Mouse (Mus musculus): Measurements from ENCODE around the gene Olfr1423. TPM values are rescaled to one million over a fixed set of nuclear protein-coding genes. Genes with fewer than 3 reads are reported as not detected.

Olfr1423 gene
- polyA plus RNA-seq, 1 experiment from 2014 or later, result not detected

GRCm38 (mm10) chr19:12010916-12011559 is 30.1 kb downstream of the Olfr1423 start:
- Histone ChIP-seq H3K4me1 (ENCODE audit: control insufficient read depth, insufficient read depth, low read length) (no peaks in the 10 kb centered on the region), H3K4me2 (ENCODE audit: low read depth, low read length) (peak overlapping the region; percentile 46), H3K4me3 (ENCODE audit: low read depth, low read length) (peak overlapping the region; percentile 57), H3K36me3 (replicated peaks; ENCODE audit: control insufficient read depth, insufficient read depth, low read depth, low read length) (no peaks in the 10 kb centered on the region), H3K27ac (replicated peaks; ENCODE audit: low read depth, low read length) (peak overlapping the region; percentile 59), H3K9ac (replicated peaks; ENCODE audit: low read length) (peak overlapping the region; percentile 74), H3K9me3 (replicated peaks; ENCODE audit: control insufficient read depth, low read length) (no peaks in the 10 kb centered on the region), H3K27me3 (ENCODE audit: control insufficient read depth, insufficient read depth, low read length) (no peaks in the 10 kb centered on the region)
- ATAC-seq (replicated peaks; ENCODE audit: insufficient number of reproducible peaks, low FRiP score, low TSS enrichment, low read depth) (0 out of 2 replicates have a peak, but pooled peaks have one; percentile 13), DNase-seq (ENCODE audit: low spot score) (peak; percentile 95)
- under 1% methylated on average over 26 of the region's 26 CpGs for WGBS

GRCm38 (mm10) chr19:12010281-12010771 is 30.8 kb downstream of the Olfr1423 start:
- DNase-seq (ENCODE audit: low spot score) (peak; percentile 74), ATAC-seq (replicated peaks; ENCODE audit: insufficient number of reproducible peaks, low FRiP score, low TSS enrichment, low read depth) (peak; percentile 47)
- peak overlapping the region; percentile 46 for H3K4me2 ChIP-seq (ENCODE audit: low read depth, low read length)
- no peaks in the 10 kb centered on the region for H3K9me3 ChIP-seq (replicated peaks; ENCODE audit: control insufficient read depth, low read length)
- peak overlapping the region; percentile 57 for H3K4me3 ChIP-seq (ENCODE audit: low read depth, low read length)
- peak overlapping the region; percentile 74 for H3K9ac ChIP-seq (replicated peaks; ENCODE audit: low read length)
- H3K27ac ChIP-seq (replicated peaks; ENCODE audit: low read depth, low read length), result peak overlapping the region; percentile 69
- H3K4me1 ChIP-seq (ENCODE audit: control insufficient read depth, insufficient read depth, low read length), result no peaks in the 10 kb centered on the region
- H3K36me3 ChIP-seq (replicated peaks; ENCODE audit: control insufficient read depth, insufficient read depth, low read depth, low read length), result no peaks in the 10 kb centered on the region
- H3K27me3 ChIP-seq (ENCODE audit: control insufficient read depth, insufficient read depth, low read length), result no peaks in the 10 kb centered on the region
- WGBS, result 0% methylated on average over 24 of the region's 24 CpGs

- under 1% methylated on average over 24 of the region's 24 CpGs for WGBS
- peak; percentile 92 for DNase-seq (ENCODE audit: low spot score)
- H3K36me3 ChIP-seq (replicated peaks; ENCODE audit: control insufficient read depth, insufficient read depth, low read depth, low read length), result no peaks in the 10 kb centered on the region
- peak overlapping the region; percentile 74 for H3K9ac ChIP-seq (replicated peaks; ENCODE audit: low read length)
- peak overlapping the region; percentile 57 for H3K4me3 ChIP-seq (ENCODE audit: low read depth, low read length)
- peak; percentile 15; the same call in 1 of the 2 replicates for ATAC-seq (replicated peaks; ENCODE audit: insufficient number of reproducible peaks, low FRiP score, low TSS enrichment, low read depth)
- no peaks in the 10 kb centered on the region for H3K27me3 ChIP-seq (ENCODE audit: control insufficient read depth, insufficient read depth, low read length)
- no peaks in the 10 kb centered on the region for H3K9me3 ChIP-seq (replicated peaks; ENCODE audit: control insufficient read depth, low read length)
- peak overlapping the region; percentile 69 for H3K27ac ChIP-seq (replicated peaks; ENCODE audit: low read depth, low read length)
- H3K4me2 ChIP-seq (ENCODE audit: low read depth, low read length), result peak overlapping the region; percentile 46
- H3K4me1 ChIP-seq (ENCODE audit: control insufficient read depth, insufficient read depth, low read length), result no peaks in the 10 kb centered on the region
Measured at GRCm38 (mm10) chr19:12009501-12010280, 31.4 kb downstream of the Olfr1423 start.

- Histone ChIP-seq H3K27ac (replicated peaks; ENCODE audit: low read depth, low read length) (no peak overlapping the region; the same call in 1 of the 2 replicates), H3K36me3 (replicated peaks; ENCODE audit: control insufficient read depth, insufficient read depth, low read depth, low read length) (no peaks in the 10 kb centered on the region), H3K4me1 (ENCODE audit: control insufficient read depth, insufficient read depth, low read length) (no peaks in the 10 kb centered on the region), H3K9me3 (replicated peaks; ENCODE audit: control insufficient read depth, low read length) (no peaks in the 10 kb centered on the region), H3K4me2 (ENCODE audit: low read depth, low read length) (no peak overlapping the region), H3K9ac (replicated peaks; ENCODE audit: low read length) (no peak overlapping the region), H3K4me3 (ENCODE audit: low read depth, low read length) (no peak overlapping the region), H3K27me3 (ENCODE audit: control insufficient read depth, insufficient read depth, low read length) (no peaks in the 10 kb centered on the region)
- DNase-seq (ENCODE audit: low spot score) (peak; percentile 54), ATAC-seq (replicated peaks; ENCODE audit: insufficient number of reproducible peaks, low FRiP score, low TSS enrichment, low read depth) (no peak)
- 14% methylated on average over 17 of the region's 17 CpGs for WGBS
Measured at GRCm38 (mm10) chr19:12008410-12009380, 32.4 kb downstream of the Olfr1423 start.

- no peak overlapping the region for H3K27ac ChIP-seq (replicated peaks; ENCODE audit: low read depth, low read length)
- DNase-seq (ENCODE audit: low spot score), result peak; percentile 75
- H3K36me3 ChIP-seq (replicated peaks; ENCODE audit: control insufficient read depth, insufficient read depth, low read depth, low read length), result no peaks in the 10 kb centered on the region
- H3K4me1 ChIP-seq (ENCODE audit: control insufficient read depth, insufficient read depth, low read length), result no peaks in the 10 kb centered on the region
- 7% methylated on average over 17 of the region's 17 CpGs for WGBS
- no peaks in the 10 kb centered on the region for H3K27me3 ChIP-seq (ENCODE audit: control insufficient read depth, insufficient read depth, low read length)
- no peak for ATAC-seq (replicated peaks; ENCODE audit: insufficient number of reproducible peaks, low FRiP score, low TSS enrichment, low read depth)
- peak overlapping the region; percentile 39 for H3K4me3 ChIP-seq (ENCODE audit: low read depth, low read length)
- H3K4me2 ChIP-seq (ENCODE audit: low read depth, low read length), result peak overlapping the region; percentile 64
- no peak overlapping the region for H3K9ac ChIP-seq (replicated peaks; ENCODE audit: low read length)
- no peaks in the 10 kb centered on the region for H3K9me3 ChIP-seq (replicated peaks; ENCODE audit: control insufficient read depth, low read length)
Measured at GRCm38 (mm10) chr19:12007105-12007931, 33.8 kb downstream of the Olfr1423 start.

GRCm38 (mm10) chr19:12006361-12006947 is 34.7 kb downstream of the Olfr1423 start:
- peak overlapping the region; percentile 64 for H3K4me2 ChIP-seq (ENCODE audit: low read depth, low read length)
- ATAC-seq (replicated peaks; ENCODE audit: insufficient number of reproducible peaks, low FRiP score, low TSS enrichment, low read depth) (no peak), DNase-seq (ENCODE audit: low spot score) (peak; percentile 31)
- under 1% methylated on average over 17 of the region's 17 CpGs for WGBS
- H3K9ac ChIP-seq (replicated peaks; ENCODE audit: low read length), result peak overlapping the region; percentile 37
- H3K27me3 ChIP-seq (ENCODE audit: control insufficient read depth, insufficient read depth, low read length), result no peaks in the 10 kb centered on the region
- no peak overlapping the region for H3K27ac ChIP-seq (replicated peaks; ENCODE audit: low read depth, low read length)
- no peaks in the 10 kb centered on the region for H3K36me3 ChIP-seq (replicated peaks; ENCODE audit: control insufficient read depth, insufficient read depth, low read depth, low read length)
- H3K4me1 ChIP-seq (ENCODE audit: control insufficient read depth, insufficient read depth, low read length), result no peaks in the 10 kb centered on the region
- H3K9me3 ChIP-seq (replicated peaks; ENCODE audit: control insufficient read depth, low read length), result no peaks in the 10 kb centered on the region
- peak overlapping the region; percentile 39 for H3K4me3 ChIP-seq (ENCODE audit: low read depth, low read length)

Measured in embryonic facial prominence, embryonic 11.5 days (tissue).